Mouse (Mus musculus) liver, embryonic 14.5 days (tissue): Measurements from ENCODE around the gene Gxylt2. TPM values are rescaled to one million over a fixed set of nuclear protein-coding genes. Genes with fewer than 3 reads are reported as not detected.

Experiments used
- ATAC-seq: fragments of 200-750 bp; cut with Nextera tagmentation; 2 replicates; pipeline ENCODE4 v1.8.0; 2017; ENCODE audit warnings: moderate number of reproducible peaks, mild to moderate bottlenecking, moderate library complexity; ENCODE audit not compliant: insufficient read depth
- DNase-seq, 3 experiments: peaks; one replicate each; pipeline ENCODE4 v3.0.0-alpha.2; 2012 to 2013; ENCODE audit warnings: low read depth in 3 of 3, low spot score in 3 of 3
- H3K27ac ChIP-seq: fragments of 300-500 bp; sonication (generic); 2 replicates; pipeline ENCODE4 v1.5.1; 2014; ENCODE audit warnings: moderate library complexity, mild to moderate bottlenecking, control low read depth, inconsistent platforms
- H3K27me3 ChIP-seq: fragments of 300-500 bp; sonication (generic); 2 replicates; pipeline ENCODE4 v1.6.1; 2014; ENCODE audit warnings: mild to moderate bottlenecking, low read length, moderate library complexity; ENCODE audit not compliant: control insufficient read depth, insufficient read depth
- H3K36me3 ChIP-seq: fragments of 300-500 bp; sonication (generic); replicated peaks from 2 replicates; pipeline ENCODE4 v1.6.1; 2014; ENCODE audit warnings: low read depth; ENCODE audit not compliant: control insufficient read depth, insufficient read depth
- H3K4me1 ChIP-seq, 2 experiments: fragments of 200-500 bp in 1 of 2; fragments of 300-500 bp in 1 of 2; sonication (generic) in 1 of 2; replicated peaks; 2 replicates each; pipeline ENCODE4 v1.6.1; 2012 to 2014; ENCODE audit warnings: antibody characterized with exemption in 1 of 2, inconsistent platforms in 1 of 2, low read length in 1 of 2; ENCODE audit not compliant: control insufficient read depth in 2 of 2, insufficient read depth in 2 of 2
- H3K4me2 ChIP-seq: fragments of 300-500 bp; sonication (generic); 2 replicates; pipeline ENCODE4 v1.6.1; 2014; ENCODE audit warnings: low read depth, mild to moderate bottlenecking, control low read depth, moderate library complexity
- H3K4me3 ChIP-seq, 2 experiments: fragments of 200-500 bp in 1 of 2; fragments of 300-500 bp in 1 of 2; sonication (generic) in 1 of 2; 2 replicates each; pipeline ENCODE4 v1.5.1; 2012 to 2014; ENCODE audit warnings: low read depth in 2 of 2, low read length in 2 of 2, mild to moderate bottlenecking in 2 of 2, control low read depth in 1 of 2, inconsistent platforms in 1 of 2, moderate library complexity in 1 of 2; ENCODE audit not compliant: insufficient read depth in 1 of 2
- H3K9ac ChIP-seq: fragments of 300-500 bp; sonication (generic); replicated peaks from 2 replicates; pipeline ENCODE4 v1.6.1; 2014; ENCODE audit warnings: mild to moderate bottlenecking, control low read depth, moderate library complexity
- H3K9me3 ChIP-seq: fragments of 300-500 bp; sonication (generic); 2 replicates; pipeline ENCODE4 v1.6.1; 2016; ENCODE audit warnings: low read length, mixed read lengths; ENCODE audit not compliant: control insufficient read depth
- CTCF ChIP-seq: IDR thresholded peaks from 2 replicates; pipeline ENCODE4 v1.5.1; 2016; ENCODE audit warnings: antibody characterized with exemption, low read depth, control low read depth
- EP300 ChIP-seq: IDR thresholded peaks from 2 replicates; pipeline ENCODE4 v1.6.1; 2016; ENCODE audit warnings: antibody characterized with exemption, low read depth
- WGBS: fragments of 180-500 bp; shearing (Covaris S2); extraction: QIAGEN DNeasy Blood & Tissue Kit; methylation state at CpG from one replicate; pipeline ENCODE4 v1.1.7; 2014; ENCODE audit not compliant: insufficient replicate concordance; 5-methylcytosine and 5-hydroxymethylcytosine counted together
- polyA plus RNA-seq, 2 experiments: library from polyadenylated mRNA; depleted of rRNA in 1 of 2; stranded (reverse) in 1 of 2; unstranded in 1 of 2; fragments of >200 nt; fragmentation: Nextera tagmentation in 1 of 2; extraction: Ambion mirVana in 1 of 2; gene quantifications; 2 replicates each; pipeline versions ENCODE4 v1.2.1 to v1.2.3; 2012 to 2014

The Gxylt2 gene
- polyA plus RNA-seq, 2 experiments = 0.04 TPM; not detected in 1

GRCm38 (mm10) chr6:100831751-100832150 lies 127.2 kb downstream of the Gxylt2 start:
- no peak for DNase-seq

GRCm38 (mm10) chr6:100833355-100833754 lies 128.8 kb downstream of the Gxylt2 start, which contains the start of gene Ppp4r2:
Gene Ppp4r2, plus strand, starts transcription at chr6:100833622.
- WGBS = under 1% methylated on average over 41 of the region's 50 CpGs
- ATAC-seq (peak; percentile 98), DNase-seq (peak; percentile 79 to 82 (median 81))
- peaks cover 28% of the 10 kb centered on the region for H3K36me3 ChIP-seq
- H3K4me1 ChIP-seq = peaks cover 4 to 8% of the 10 kb centered on the region in 2 experiments
- no peaks in the 10 kb centered on the region for H3K9me3 ChIP-seq
- H3K9ac ChIP-seq = peak within 1 kb of the TSS; percentile 69
- TF ChIP-seq EP300 = no peak
- no peak for TF ChIP-seq CTCF
- peak within 1 kb of the TSS; percentile 67 for H3K4me2 ChIP-seq
- H3K4me3 ChIP-seq = peak within 1 kb of the TSS; percentile 71 to 82
- no peaks in the 10 kb centered on the region for H3K27me3 ChIP-seq
- H3K27ac ChIP-seq = no peak within 1 kb of the TSS

More at GRCm38 (mm10) chr6:100831751-100832150, 127.2 kb downstream of the Gxylt2 start:
- Histone ChIP-seq H3K4me1 (peaks cover 4 to 8% of the 10 kb centered on the region in 2 experiments), H3K27ac (no peak overlapping the region), H3K4me3 (no peak overlapping the region), H3K27me3 (no peaks in the 10 kb centered on the region), H3K36me3 (peaks cover 13% of the 10 kb centered on the region), H3K4me2 (no peak overlapping the region), H3K9me3 (no peaks in the 10 kb centered on the region), H3K9ac (no peak overlapping the region)
- WGBS = 81% methylated on average over 6 of the region's 6 CpGs
- TF ChIP-seq CTCF = no peak
- TF ChIP-seq EP300 = no peak
- ATAC-seq = no peak

- TF ChIP-seq CTCF (peak; percentile 55), EP300 (no peak)
- Histone ChIP-seq H3K4me1 (peaks cover 4 to 8% of the 10 kb centered on the region in 2 experiments), H3K27ac (no peak overlapping the region), H3K4me3 (peak overlapping the region; percentile 71 to 82), H3K9ac (peak overlapping the region; percentile 69), H3K27me3 (no peaks in the 10 kb centered on the region), H3K4me2 (peak overlapping the region; percentile 67), H3K9me3 (no peaks in the 10 kb centered on the region), H3K36me3 (peaks cover 34% of the 10 kb centered on the region)
- ATAC-seq = peak; percentile 82
- under 1% methylated on average over 40 of the region's 72 CpGs for WGBS
- peak; percentile 20 to 41 (median 27) for DNase-seq
Observed at GRCm38 (mm10) chr6:100833811-100834481, 129.4 kb downstream of the Gxylt2 start.

- ATAC-seq (no peak), DNase-seq (no peak)
- Histone ChIP-seq H3K4me2 (peak overlapping the region; percentile 67), H3K9me3 (no peaks in the 10 kb centered on the region), H3K9ac (peak overlapping the region; percentile 69), H3K27ac (no peak overlapping the region), H3K27me3 (no peaks in the 10 kb centered on the region), H3K4me3 (peak overlapping the region; percentile 71 to 82), H3K36me3 (peaks cover 39% of the 10 kb centered on the region), H3K4me1 (peaks cover 4 to 8% of the 10 kb centered on the region in 2 experiments)
- TF ChIP-seq EP300 = no peak
- TF ChIP-seq CTCF = no peak
- WGBS = 25% methylated on average over 9 of the region's 9 CpGs
Observed at GRCm38 (mm10) chr6:100834489-100835160, 130.1 kb downstream of the Gxylt2 start.

- no peak for DNase-seq
- TF ChIP-seq EP300 = no peak
- TF ChIP-seq CTCF = no peak
- WGBS = 79% methylated on average over 4 of the region's 4 CpGs
- Histone ChIP-seq H3K36me3 (peaks cover 42% of the 10 kb centered on the region), H3K27ac (no peak overlapping the region), H3K9me3 (no peaks in the 10 kb centered on the region), H3K4me2 (no peak overlapping the region), H3K4me3 (no peak overlapping the region), H3K27me3 (no peaks in the 10 kb centered on the region), H3K4me1 (peaks cover 2 to 7% of the 10 kb centered on the region in 2 experiments; a peak in 2 of 4 replicates), H3K9ac (no peak overlapping the region)
- no peak for ATAC-seq
Observed at GRCm38 (mm10) chr6:100845058-100845457, 140.5 kb downstream of the Gxylt2 start.
